Mouse (Mus musculus): ENCODE data around the gene Plcb1. TPM values are rescaled to one million over a fixed set of nuclear protein-coding genes. Genes with fewer than 3 reads are reported as not detected.

Plcb1 gene
- polyA plus RNA-seq, 1 experiment, result 64.0 TPM

- no peak for DNase-seq (ENCODE audit: extremely low spot score in 1 of 2, low spot score in 1 of 2)
Measured at GRCm38 (mm10) chr2:135394698-135395097, 608.8 kb downstream of the Plcb1 start.

GRCm38 (mm10) chr2:135396375-135396774, 610.5 kb downstream of the Plcb1 start:
- no peak for DNase-seq (ENCODE audit: extremely low spot score in 1 of 2, low spot score in 1 of 2)

GRCm38 (mm10) chr2:135397970-135398369, 612.1 kb downstream of the Plcb1 start:
- no peak for DNase-seq (ENCODE audit: extremely low spot score in 1 of 2, low spot score in 1 of 2)

GRCm38 (mm10) chr2:135399760-135400159, 613.9 kb downstream of the Plcb1 start:
- DNase-seq (ENCODE audit: extremely low spot score in 1 of 2, low spot score in 1 of 2), result no peak

GRCm38 (mm10) chr2:135402916-135403315, 617.0 kb downstream of the Plcb1 start:
- no peak for DNase-seq (ENCODE audit: extremely low spot score in 1 of 2, low spot score in 1 of 2)

GRCm38 (mm10) chr2:135403344-135403743, 617.5 kb downstream of the Plcb1 start:
- no peak for DNase-seq (ENCODE audit: extremely low spot score in 1 of 2, low spot score in 1 of 2)

GRCm38 (mm10) chr2:135404095-135404494, 618.2 kb downstream of the Plcb1 start:
- no peak for DNase-seq (ENCODE audit: extremely low spot score in 1 of 2, low spot score in 1 of 2)

- DNase-seq (ENCODE audit: extremely low spot score in 1 of 2, low spot score in 1 of 2), result no peak
Measured at GRCm38 (mm10) chr2:135409418-135410097, 623.7 kb downstream of the Plcb1 start.

- no peak for DNase-seq (ENCODE audit: extremely low spot score in 1 of 2, low spot score in 1 of 2)
Measured at GRCm38 (mm10) chr2:135411675-135412074, 625.8 kb downstream of the Plcb1 start.

- no peak for DNase-seq (ENCODE audit: extremely low spot score in 1 of 2, low spot score in 1 of 2)
Measured at GRCm38 (mm10) chr2:135415137-135415536, 629.3 kb downstream of the Plcb1 start.

- no peak for DNase-seq (ENCODE audit: extremely low spot score in 1 of 2, low spot score in 1 of 2)
Measured at GRCm38 (mm10) chr2:135419301-135419700, 633.4 kb downstream of the Plcb1 start.

GRCm38 (mm10) chr2:135434947-135435515, 649.2 kb downstream of the Plcb1 start:
- DNase-seq (ENCODE audit: extremely low spot score in 1 of 2, low spot score in 1 of 2), result peak in 1 of 2 experiments; percentile 12

GRCm38 (mm10) chr2:135439034-135439433, 653.2 kb downstream of the Plcb1 start:
- DNase-seq (ENCODE audit: extremely low spot score in 1 of 2, low spot score in 1 of 2), result no peak

GRCm38 (mm10) chr2:135439546-135440517, 654.0 kb downstream of the Plcb1 start:
- peak in 1 of 2 experiments; percentile 79 for DNase-seq (ENCODE audit: extremely low spot score in 1 of 2, low spot score in 1 of 2)

- DNase-seq (ENCODE audit: extremely low spot score in 1 of 2, low spot score in 1 of 2), result no peak
Measured at GRCm38 (mm10) chr2:135453581-135453980, 667.7 kb downstream of the Plcb1 start.

GRCm38 (mm10) chr2:135454015-135454414, 668.1 kb downstream of the Plcb1 start:
- DNase-seq (ENCODE audit: extremely low spot score in 1 of 2, low spot score in 1 of 2), result no peak

GRCm38 (mm10) chr2:135454455-135454854, 668.6 kb downstream of the Plcb1 start:
- DNase-seq (ENCODE audit: extremely low spot score in 1 of 2, low spot score in 1 of 2), result no peak

GRCm38 (mm10) chr2:135467895-135468294, 682.0 kb downstream of the Plcb1 start:
- DNase-seq (ENCODE audit: extremely low spot score in 1 of 2, low spot score in 1 of 2), result no peak

GRCm38 (mm10) chr2:135474107-135474506, 688.2 kb downstream of the Plcb1 start:
- no peak for DNase-seq (ENCODE audit: extremely low spot score in 1 of 2, low spot score in 1 of 2)

GRCm38 (mm10) chr2:135485248-135485647, 699.4 kb downstream of the Plcb1 start:
- no peak for DNase-seq (ENCODE audit: extremely low spot score in 1 of 2, low spot score in 1 of 2)

- DNase-seq (ENCODE audit: extremely low spot score in 1 of 2, low spot score in 1 of 2), result no peak
Measured at GRCm38 (mm10) chr2:135488277-135488676, 702.4 kb downstream of the Plcb1 start.
